Mouse (Mus musculus): ENCODE results near the gene Ppp1r21. TPM values are rescaled to one million over a fixed set of nuclear protein-coding genes. Genes with fewer than 3 reads are reported as not detected.
A peak's percentile ranks its signal among the peaks of the same experiment; 100 is the strongest.

Ppp1r21 gene
- polyA plus RNA-seq, 1 experiment from 2014 or later, result 12.4 TPM

DNA sequence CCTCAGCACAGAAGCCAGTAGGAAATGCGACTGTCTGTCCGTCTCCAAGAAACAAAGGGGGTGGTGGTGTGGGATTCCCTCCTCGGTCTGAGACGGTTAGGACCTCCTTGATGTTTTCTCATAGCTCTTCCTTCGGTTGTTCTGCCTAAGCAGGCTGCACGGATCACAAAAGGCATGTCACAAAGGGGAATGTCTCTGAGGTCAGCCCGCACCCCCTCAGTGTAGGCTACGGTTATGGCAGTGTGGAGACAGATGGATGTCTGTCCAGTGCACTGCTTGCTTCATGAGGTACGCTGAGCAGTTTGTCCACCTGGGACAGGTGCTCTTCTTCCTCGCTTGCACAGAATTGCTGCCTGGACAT is 35.2 kb upstream of the Ppp1r21 start:
- 92% methylated on average over 10 of the region's 10 CpGs for WGBS
- no peaks in the 10 kb centered on the region for H3K27me3 ChIP-seq (replicated peaks)
- peaks cover 11% of the 10 kb centered on the region for H3K4me1 ChIP-seq (replicated peaks)
- no peak for ATAC-seq (ENCODE audit: insufficient number of reproducible peaks, low FRiP score)
- no peaks in the 10 kb centered on the region for H3K9me3 ChIP-seq (replicated peaks)
- H3K4me2 ChIP-seq, result no peak overlapping the region
- no peak overlapping the region for H3K9ac ChIP-seq
- peaks cover 22% of the 10 kb centered on the region for H3K36me3 ChIP-seq
- no peak overlapping the region for H3K27ac ChIP-seq (ENCODE audit: poor library complexity, severe bottlenecking)
- H3K4me3 ChIP-seq, result no peak overlapping the region

DNA sequence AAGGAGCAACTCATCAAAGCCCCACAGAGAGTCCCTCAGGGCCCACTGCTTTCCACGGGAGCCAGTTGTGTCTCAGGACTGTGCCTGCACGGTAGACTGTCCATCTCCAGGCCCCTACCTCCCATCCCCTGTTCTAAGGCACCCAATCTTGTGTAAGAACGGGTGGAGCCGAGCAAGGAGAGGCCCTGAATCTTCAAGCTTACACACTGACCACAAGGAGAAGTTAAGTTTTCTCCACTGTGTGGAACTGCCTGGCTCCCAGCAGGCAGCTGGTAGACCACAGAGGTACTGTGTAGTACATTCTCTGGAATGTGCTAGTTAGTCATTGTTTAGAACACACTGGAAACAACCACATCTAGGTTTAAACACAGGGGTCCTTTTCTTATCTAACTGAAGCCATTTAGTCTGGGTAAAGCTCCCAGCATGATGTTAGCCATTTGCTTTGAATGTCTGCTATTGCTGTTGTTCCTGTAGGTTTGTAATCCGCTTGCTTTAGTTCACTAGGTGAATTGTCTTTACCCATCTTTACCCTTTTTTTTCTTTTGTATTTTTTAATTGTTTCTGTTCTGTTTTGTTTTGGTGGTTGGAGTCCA is 31.7 kb upstream of the Ppp1r21 start:
- H3K27ac ChIP-seq (ENCODE audit: poor library complexity, severe bottlenecking), result no peak overlapping the region
- peaks cover 4% of the 10 kb centered on the region; the same call in 1 of the 2 replicates for H3K36me3 ChIP-seq
- 80% methylated on average over 5 of the region's 5 CpGs for WGBS
- H3K4me2 ChIP-seq, result no peak overlapping the region
- H3K27me3 ChIP-seq (replicated peaks), result no peaks in the 10 kb centered on the region
- peaks cover 11% of the 10 kb centered on the region for H3K4me1 ChIP-seq (replicated peaks)
- no peak overlapping the region for H3K4me3 ChIP-seq
- ATAC-seq (ENCODE audit: insufficient number of reproducible peaks, low FRiP score), result no peak
- H3K9me3 ChIP-seq (replicated peaks), result no peaks in the 10 kb centered on the region
- no peak overlapping the region for H3K9ac ChIP-seq

DNA sequence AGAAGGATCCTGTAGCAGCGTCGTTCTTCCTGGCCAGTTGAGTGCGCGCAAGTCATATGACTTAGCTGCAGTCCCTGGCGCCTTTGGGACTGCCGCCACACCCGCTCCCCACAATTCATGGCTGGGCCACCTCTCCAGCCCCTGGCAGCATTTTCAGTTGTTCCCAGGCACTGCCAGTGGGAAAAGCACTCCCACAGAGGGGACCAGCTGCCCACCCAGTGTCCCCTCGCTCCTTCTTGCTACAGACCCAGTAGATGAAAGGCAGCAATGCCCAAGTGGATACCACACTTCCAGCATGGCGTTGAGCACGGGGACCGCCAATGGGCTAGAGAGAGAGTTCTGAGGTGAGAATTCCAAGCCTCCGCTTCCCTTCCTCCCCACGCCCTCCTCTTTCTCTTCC is 25.9 kb upstream of the Ppp1r21 start:
- Histone ChIP-seq H3K4me3 (no peak overlapping the region), H3K9me3 (replicated peaks) (no peaks in the 10 kb centered on the region), H3K36me3 (no peaks in the 10 kb centered on the region; the same call in 1 of the 2 replicates), H3K27ac (ENCODE audit: poor library complexity, severe bottlenecking) (no peak overlapping the region), H3K9ac (no peak overlapping the region), H3K4me1 (replicated peaks) (peaks cover 12% of the 10 kb centered on the region), H3K4me2 (no peak overlapping the region), H3K27me3 (replicated peaks) (no peaks in the 10 kb centered on the region)
- WGBS, result 88% methylated on average over 13 of the region's 13 CpGs
- no peak for ATAC-seq (ENCODE audit: insufficient number of reproducible peaks, low FRiP score)

DNA sequence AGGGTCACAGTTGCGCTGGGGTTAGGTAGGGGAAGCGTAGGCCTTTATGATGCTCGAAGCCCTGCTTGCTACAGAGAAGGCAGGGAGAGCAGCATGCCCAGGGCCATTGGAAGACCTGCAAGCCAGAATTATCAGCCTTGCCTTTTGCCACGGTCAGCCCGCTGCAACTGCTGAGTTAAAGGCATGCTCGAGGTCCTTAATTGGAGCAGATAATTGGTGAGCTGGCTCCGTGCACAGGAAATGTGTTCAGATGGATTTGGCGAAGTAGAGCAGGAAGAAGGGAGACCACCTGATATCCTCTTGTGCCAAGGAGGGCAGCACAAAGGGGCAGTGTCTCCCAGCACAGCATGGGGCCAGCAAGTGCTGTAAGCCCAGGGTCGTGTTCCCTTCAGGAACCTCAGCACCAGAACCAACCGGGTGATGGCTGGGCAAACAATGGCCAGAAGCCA is 24.6 kb upstream of the Ppp1r21 start:
- Histone ChIP-seq H3K36me3 (no peaks in the 10 kb centered on the region), H3K4me1 (replicated peaks) (peaks cover 15% of the 10 kb centered on the region), H3K9me3 (replicated peaks) (no peaks in the 10 kb centered on the region), H3K27me3 (replicated peaks) (no peaks in the 10 kb centered on the region), H3K4me2 (no peak overlapping the region), H3K9ac (no peak overlapping the region), H3K4me3 (no peak overlapping the region), H3K27ac (ENCODE audit: poor library complexity, severe bottlenecking) (no peak overlapping the region)
- 40% methylated on average over 10 of the region's 10 CpGs for WGBS
- ATAC-seq (ENCODE audit: insufficient number of reproducible peaks, low FRiP score), result no peak

DNA sequence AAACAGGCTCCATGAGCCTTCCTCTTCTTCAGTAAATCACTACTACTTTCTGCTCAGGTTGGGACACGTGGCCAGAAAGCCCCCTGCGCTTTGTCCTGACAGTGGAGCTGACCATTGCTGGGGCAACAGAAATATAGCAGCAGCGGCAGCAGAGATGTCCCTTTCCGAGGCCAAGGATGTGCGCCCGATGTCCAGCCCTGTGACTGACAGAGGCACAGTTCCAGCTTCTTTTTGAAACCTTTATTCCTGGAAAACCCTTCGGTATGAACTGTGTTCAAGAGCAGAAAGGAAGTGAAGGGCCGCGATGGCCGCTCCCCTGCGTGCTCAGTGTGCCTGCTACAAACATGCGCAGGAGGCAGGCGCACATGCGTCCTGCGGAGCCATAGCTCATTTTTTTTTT is 24.0 kb upstream of the Ppp1r21 start:
- Histone ChIP-seq H3K4me2 (no peak overlapping the region), H3K9ac (no peak overlapping the region), H3K4me3 (no peak overlapping the region), H3K27me3 (replicated peaks) (no peaks in the 10 kb centered on the region), H3K36me3 (no peaks in the 10 kb centered on the region), H3K4me1 (replicated peaks) (peaks cover 15% of the 10 kb centered on the region), H3K27ac (ENCODE audit: poor library complexity, severe bottlenecking) (no peak overlapping the region), H3K9me3 (replicated peaks) (no peaks in the 10 kb centered on the region)
- WGBS, result 89% methylated on average over 15 of the region's 15 CpGs
- no peak for ATAC-seq (ENCODE audit: insufficient number of reproducible peaks, low FRiP score)

DNA sequence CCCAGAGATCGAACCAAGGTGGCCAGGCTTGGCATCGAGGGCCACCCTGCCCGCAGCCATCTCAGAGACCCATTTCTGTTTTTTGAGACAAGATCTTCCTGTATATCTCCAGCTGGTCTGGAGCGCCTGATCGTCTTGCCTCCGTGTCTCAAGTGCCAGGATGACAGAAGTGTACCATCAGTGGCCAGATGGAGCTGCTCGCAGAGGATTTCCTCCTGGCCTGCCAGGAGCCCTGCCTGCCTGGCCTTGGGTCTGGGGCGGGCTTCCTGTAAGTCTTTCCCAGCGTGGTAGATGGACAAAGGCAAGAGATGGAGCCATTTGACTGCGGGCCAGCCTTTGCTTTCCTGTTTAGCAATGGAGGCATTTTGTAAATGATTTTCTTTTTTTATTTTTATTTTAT is 22.5 kb upstream of the Ppp1r21 start:
- H3K27me3 ChIP-seq (replicated peaks), result no peaks in the 10 kb centered on the region
- H3K36me3 ChIP-seq, result no peaks in the 10 kb centered on the region
- 74% methylated on average over 10 of the region's 10 CpGs for WGBS
- no peak for ATAC-seq (ENCODE audit: insufficient number of reproducible peaks, low FRiP score)
- no peak overlapping the region for H3K9ac ChIP-seq
- H3K27ac ChIP-seq (ENCODE audit: poor library complexity, severe bottlenecking), result no peak overlapping the region
- 0 out of 2 replicates have a peak, but pooled peaks cover 2% of the 10 kb centered on the region for H3K9me3 ChIP-seq (replicated peaks)
- H3K4me3 ChIP-seq, result no peak overlapping the region
- H3K4me2 ChIP-seq, result no peak overlapping the region
- H3K4me1 ChIP-seq (replicated peaks), result peaks cover 15% of the 10 kb centered on the region

DNA sequence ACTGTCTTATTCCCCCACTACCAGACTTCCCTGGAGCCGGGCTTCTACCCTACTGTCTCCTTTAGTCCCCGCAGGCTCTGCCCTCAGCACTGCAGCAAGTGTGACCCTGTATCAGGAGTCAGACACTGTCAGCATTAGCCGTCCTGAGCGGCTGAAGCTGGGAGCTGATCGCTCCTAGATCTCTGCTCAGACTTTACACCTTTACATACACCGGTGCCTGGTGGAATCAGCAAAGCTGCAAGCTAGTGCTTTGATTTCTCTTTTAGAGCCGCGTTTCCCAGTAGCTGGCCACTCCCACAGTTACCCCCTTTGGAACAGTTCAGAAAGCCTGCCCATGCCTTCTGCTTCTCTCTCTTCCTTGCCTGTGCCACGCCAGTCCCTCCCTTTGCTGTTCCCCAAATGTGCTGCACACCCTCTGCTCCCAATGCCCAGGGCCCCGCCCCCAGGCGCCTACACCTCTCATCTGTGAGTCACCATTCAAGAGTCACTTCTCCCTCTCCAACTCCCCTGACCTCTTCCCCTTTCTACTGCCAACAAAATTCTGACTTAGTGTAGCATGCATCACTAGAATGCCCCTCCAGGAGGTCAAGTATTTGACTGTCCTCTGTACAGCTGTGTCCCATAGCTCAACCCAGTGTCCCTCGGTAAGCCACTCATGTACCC is 20.9 kb upstream of the Ppp1r21 start:
- peak overlapping the region; percentile 62 for H3K4me2 ChIP-seq
- H3K27me3 ChIP-seq (replicated peaks), result no peaks in the 10 kb centered on the region
- H3K36me3 ChIP-seq, result no peaks in the 10 kb centered on the region
- peak; percentile 63 for ATAC-seq (ENCODE audit: insufficient number of reproducible peaks, low FRiP score)
- H3K9me3 ChIP-seq (replicated peaks), result 0 out of 2 replicates have a peak, but pooled peaks cover 2% of the 10 kb centered on the region
- WGBS, result 26% methylated on average over 12 of the region's 12 CpGs
- peak overlapping the region; percentile 19 for H3K4me3 ChIP-seq
- H3K27ac ChIP-seq (ENCODE audit: poor library complexity, severe bottlenecking), result no peak overlapping the region
- H3K9ac ChIP-seq, result peak overlapping the region; percentile 48; the same call in 1 of the 2 replicates
- H3K4me1 ChIP-seq (replicated peaks), result peaks cover 15% of the 10 kb centered on the region

DNA sequence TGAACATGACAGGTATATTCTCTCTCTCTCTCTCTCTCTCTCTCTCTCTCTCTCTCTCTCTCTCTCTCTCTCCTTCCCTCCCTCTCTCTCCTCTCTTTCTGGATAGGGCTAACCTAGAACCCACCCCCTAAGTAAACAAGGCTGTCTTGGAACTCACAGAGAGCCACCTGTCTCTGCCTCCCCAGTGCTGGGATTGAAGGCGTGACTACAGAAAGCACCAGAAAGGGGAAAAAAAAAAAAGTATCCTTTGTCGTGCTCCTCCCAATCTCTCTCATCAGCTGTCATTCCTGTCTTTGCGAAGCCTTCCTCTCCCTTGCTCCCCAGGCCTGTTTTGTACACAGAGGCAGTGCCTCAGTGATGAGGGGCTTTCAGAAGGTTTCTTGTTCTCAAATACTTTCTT is 19.9 kb upstream of the Ppp1r21 start:
- ATAC-seq (ENCODE audit: insufficient number of reproducible peaks, low FRiP score), result no peak
- Histone ChIP-seq H3K9ac (no peak overlapping the region), H3K27me3 (replicated peaks) (no peaks in the 10 kb centered on the region), H3K9me3 (replicated peaks) (0 out of 2 replicates have a peak, but pooled peaks cover 2% of the 10 kb centered on the region), H3K4me3 (no peak overlapping the region), H3K36me3 (no peaks in the 10 kb centered on the region), H3K4me1 (replicated peaks) (peaks cover 15% of the 10 kb centered on the region), H3K4me2 (no peak overlapping the region), H3K27ac (ENCODE audit: poor library complexity, severe bottlenecking) (no peak overlapping the region)
- WGBS, result 74% methylated on average over 3 of the region's 3 CpGs

DNA sequence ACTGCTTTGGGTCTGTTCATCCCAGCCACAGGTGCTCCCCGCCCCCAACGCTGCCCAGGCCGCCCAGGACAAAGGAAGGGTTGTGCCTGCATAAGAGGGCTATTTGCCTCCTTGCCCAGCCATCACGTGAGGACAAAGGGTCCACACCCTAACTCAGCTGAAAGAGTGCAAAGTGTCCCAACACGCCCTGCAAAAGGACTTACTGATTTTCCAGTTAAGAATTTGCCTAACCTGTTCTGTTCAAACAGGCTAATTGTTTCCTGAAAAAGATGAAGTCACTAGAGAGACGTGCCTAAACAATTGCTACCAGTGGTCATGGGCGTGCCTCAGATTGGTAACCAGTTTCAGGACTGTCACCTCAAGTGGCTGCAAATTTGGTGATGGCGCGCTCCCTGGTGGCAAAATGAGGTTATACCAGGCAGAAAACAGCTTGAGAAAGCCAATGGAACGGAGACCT is 18.8 kb upstream of the Ppp1r21 start:
- WGBS, result 17% methylated on average over 10 of the region's 10 CpGs
- no peak for ATAC-seq (ENCODE audit: insufficient number of reproducible peaks, low FRiP score)
- H3K27me3 ChIP-seq (replicated peaks), result no peaks in the 10 kb centered on the region
- H3K4me2 ChIP-seq, result no peak overlapping the region
- 0 out of 2 replicates have a peak, but pooled peaks cover 2% of the 10 kb centered on the region for H3K9me3 ChIP-seq (replicated peaks)
- no peak overlapping the region for H3K9ac ChIP-seq
- H3K4me1 ChIP-seq (replicated peaks), result peaks cover 10% of the 10 kb centered on the region
- no peak overlapping the region for H3K4me3 ChIP-seq
- H3K27ac ChIP-seq (ENCODE audit: poor library complexity, severe bottlenecking), result no peak overlapping the region
- H3K36me3 ChIP-seq, result no peaks in the 10 kb centered on the region

DNA sequence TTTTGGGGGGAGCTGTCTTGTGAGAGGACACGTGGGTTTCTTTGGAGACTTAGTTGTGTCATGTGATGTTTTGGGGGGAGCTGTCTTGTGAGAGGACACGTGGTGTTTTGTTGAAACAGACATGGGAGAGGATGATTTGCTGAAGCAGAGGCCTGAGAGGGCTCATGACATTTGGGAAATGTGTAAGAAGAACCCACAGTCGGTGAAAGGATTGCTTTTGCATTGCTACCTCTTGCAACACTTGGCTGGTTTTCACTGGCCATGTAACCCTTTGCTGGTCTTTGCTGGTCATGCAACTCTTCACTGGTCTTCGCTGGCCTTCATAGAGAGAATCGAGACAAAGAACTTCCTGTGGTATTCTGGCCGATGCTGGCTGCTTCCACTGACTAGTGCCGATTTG is 13.4 kb upstream of the Ppp1r21 start:
- H3K4me2 ChIP-seq, result no peak overlapping the region
- WGBS, result 75% methylated on average over 7 of the region's 7 CpGs
- H3K9me3 ChIP-seq (replicated peaks), result no peaks in the 10 kb centered on the region
- no peaks in the 10 kb centered on the region for H3K4me1 ChIP-seq (replicated peaks)
- no peak overlapping the region for H3K4me3 ChIP-seq
- H3K36me3 ChIP-seq, result no peaks in the 10 kb centered on the region
- ATAC-seq (ENCODE audit: insufficient number of reproducible peaks, low FRiP score), result no peak
- H3K27ac ChIP-seq (ENCODE audit: poor library complexity, severe bottlenecking), result no peak overlapping the region
- no peak overlapping the region for H3K9ac ChIP-seq
- no peaks in the 10 kb centered on the region for H3K27me3 ChIP-seq (replicated peaks)

DNA sequence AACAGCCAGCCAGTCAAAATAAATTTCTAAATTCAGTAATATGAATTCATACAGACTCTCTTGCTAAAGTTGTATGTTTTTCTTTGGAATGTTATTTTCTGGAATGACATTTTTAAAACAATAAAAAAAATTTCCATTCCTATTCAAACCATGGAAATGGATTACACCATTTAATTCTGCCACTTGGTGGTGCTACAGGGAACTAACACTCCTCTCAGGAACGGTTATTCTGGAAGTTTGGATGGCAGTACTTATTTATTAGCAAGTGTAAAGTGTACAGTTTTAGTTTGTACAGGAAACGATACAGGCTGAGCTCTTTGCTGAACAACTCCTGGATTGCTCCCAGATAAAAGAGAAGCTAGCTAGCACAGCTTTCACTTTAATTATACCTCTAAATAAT is 2.1 kb upstream of the Ppp1r21 start:
- no peaks in the 10 kb centered on the region for H3K36me3 ChIP-seq
- H3K4me2 ChIP-seq, result no peak overlapping the region
- no peak overlapping the region for H3K27ac ChIP-seq (ENCODE audit: poor library complexity, severe bottlenecking)
- H3K9me3 ChIP-seq (replicated peaks), result no peaks in the 10 kb centered on the region
- peaks cover 11% of the 10 kb centered on the region for H3K4me1 ChIP-seq (replicated peaks)
- H3K27me3 ChIP-seq (replicated peaks), result peaks cover 11% of the 10 kb centered on the region; the same call in 1 of the 2 replicates
- H3K4me3 ChIP-seq, result no peak overlapping the region
- no peak overlapping the region for H3K9ac ChIP-seq
- WGBS, result 43% methylated on average over 2 of the region's 2 CpGs
- no peak for ATAC-seq (ENCODE audit: insufficient number of reproducible peaks, low FRiP score)
